In genomic region chr19:47264322-47265092, GRCm38 (mm10) we compare ENCODE assay signal across 9 mouse cellular contexts.
A peak's percentile ranks its signal among the peaks of the same experiment; 100 is the strongest.
DNase-seq lines count a peak whose midpoint lies in the region; ATAC-seq and TF ChIP-seq lines count a peak whose summit lies in the region.
"Had no signal": no experiment of that assay in that cellular context is flagged by ENCODE, and none has a peak within 500 bp of the region (broad histone marks: within the 10 kb centered on the region; RNA-seq: fewer than 3 reads in every experiment).

No protein-coding gene starts in this region.

- no peak for TF ChIP-seq EP300 in MEL (IDR thresholded peaks at IDR 0.05; ENCODE audit: low read depth in 1 of 2, low read length in 2 of 2)

- intact Hi-C loops in heart, postnatal 25 days (cut with DNase I): loop anchor here (1.0 to 10.0 kb wide), 3 partner anchors 74 to 240 kb away; partner anchors contain the start of gene Neurl1a

- no peak for TF ChIP-seq POLR2A in MEL (IDR thresholded peaks at IDR 0.05; ENCODE audit: control insufficient read depth in 1 of 2, insufficient read depth in 1 of 2, low read depth in 1 of 2, low read length in 2 of 2, poor library complexity in 1 of 2)
- no peak for TF ChIP-seq POLR2A in bone marrow, adult 2 months (IDR thresholded peaks at IDR 0.05; ENCODE audit: borderline replicate concordance, control insufficient read depth, low read depth, low read length)

- H3K9me3 ChIP-seq in MEL (replicated peaks; ENCODE audit: insufficient read depth, low read length): no peaks in the 10 kb centered on the region
- H3K9me3 ChIP-seq in embryonic facial prominence, embryonic 14.5 days (ENCODE audit: control insufficient read depth, low read length): no peaks in the 10 kb centered on the region
- H3K9me3 ChIP-seq in lung, embryonic 15.5 days: no peaks in the 10 kb centered on the region
- H3K9me3 ChIP-seq: heart, embryonic 13.5 days had no signal

- no peaks in the 10 kb centered on the region for H3K27me3 ChIP-seq in MEL (ENCODE audit: control insufficient read depth in 1 of 2, insufficient read depth in 2 of 2, low read length in 2 of 2)
- no peaks in the 10 kb centered on the region for H3K27me3 ChIP-seq in embryonic facial prominence, embryonic 14.5 days (replicated peaks; ENCODE audit: control insufficient read depth, insufficient read depth, low read length)
- no peaks in the 10 kb centered on the region for H3K27me3 ChIP-seq in lung, embryonic 15.5 days
- H3K27me3 ChIP-seq: heart, embryonic 13.5 days had no signal

- no peak overlapping the region for H3K4me3 ChIP-seq in MEL (ENCODE audit: control insufficient read depth in 1 of 2, insufficient read depth in 1 of 2, low read depth in 2 of 2, low read length in 2 of 2)
- no peak overlapping the region for H3K4me3 ChIP-seq in bone marrow, adult 2 months (replicated peaks; ENCODE audit: control insufficient read depth, low read depth, low read length)
- no peak overlapping the region for H3K4me3 ChIP-seq in embryonic facial prominence, embryonic 14.5 days (ENCODE audit: low read depth, low read length)
- H3K4me3 ChIP-seq in lung, embryonic 15.5 days: no peak overlapping the region
- H3K4me3 ChIP-seq: heart, embryonic 13.5 days had no signal

- WGBS in bone marrow, adult 2 months: 63% methylated on average over 11 of the region's 11 CpGs
- 45% methylated on average over 11 of the region's 11 CpGs for WGBS in embryonic facial prominence, embryonic 14.5 days
- 49% methylated on average over 11 of the region's 11 CpGs for WGBS in lung, embryonic 15.5 days

- TF ChIP-seq RAD21 in MEL (IDR thresholded peaks at IDR 0.05; ENCODE audit: low read depth, low read length): peak; percentile 66

- peak; percentile 68 for ATAC-seq in embryonic facial prominence, embryonic 14.5 days (ENCODE audit: low read depth)
- peak; percentile 45; the same call in 1 of the 2 replicates for ATAC-seq in lung, embryonic 15.5 days (ENCODE audit: borderline replicate concordance, extremely low read depth, low FRiP score, low TSS enrichment)
- no peak; the same call in 1 of the 2 replicates for ATAC-seq in erythroblast, adult 5-6 weeks (replicated peaks; ENCODE audit: low FRiP score, poor library complexity, severe bottlenecking)

- H3K9ac ChIP-seq in MEL (ENCODE audit: control insufficient read depth, low read depth, low read length, poor library complexity, severe bottlenecking): no peak overlapping the region
- H3K9ac ChIP-seq in embryonic facial prominence, embryonic 14.5 days (ENCODE audit: low read depth, low read length): no peak overlapping the region
- no peak overlapping the region for H3K9ac ChIP-seq in lung, embryonic 15.5 days
- H3K9ac ChIP-seq: heart, embryonic 13.5 days had no signal

- no peak overlapping the region for H3K4me2 ChIP-seq in embryonic facial prominence, embryonic 14.5 days (ENCODE audit: low read depth, low read length)
- no peak overlapping the region for H3K4me2 ChIP-seq in lung, embryonic 15.5 days
- H3K4me2 ChIP-seq: heart, embryonic 13.5 days had no signal

- H3K4me1 ChIP-seq in MEL (ENCODE audit: control insufficient read depth in 1 of 2, insufficient read depth in 2 of 2, low read length in 2 of 2): no peaks in the 10 kb centered on the region
- no peaks in the 10 kb centered on the region for H3K4me1 ChIP-seq in bone marrow, adult 2 months (ENCODE audit: control insufficient read depth, insufficient read depth, low read length)
- H3K4me1 ChIP-seq in embryonic facial prominence, embryonic 14.5 days (ENCODE audit: control insufficient read depth, insufficient read depth, low read length): no peaks in the 10 kb centered on the region
- H3K4me1 ChIP-seq in lung, embryonic 15.5 days: peaks cover 5% of the 10 kb centered on the region
- H3K4me1 ChIP-seq: heart, embryonic 13.5 days had no signal

- DNase-seq in MEL (ENCODE audit: low read depth, low spot score): peak; percentile 51
- peak; percentile 77 for DNase-seq in embryonic facial prominence, embryonic 14.5 days (ENCODE audit: low spot score)
- peak; percentile 30 for DNase-seq in heart, postnatal 25 days (ENCODE audit: low spot score)
- peak; percentile 87 to 90 for DNase-seq in kidney, postnatal 4 days
- peak; percentile 65 for DNase-seq in ovary, postnatal 14 days (ENCODE audit: low spot score)

- TF ChIP-seq CTCF in MEL (IDR thresholded peaks at IDR 0.05 in 2 of 3, conservative IDR thresholded peaks at IDR 0.05 in 1 of 3; ENCODE audit: control insufficient read depth in 1 of 3, insufficient read depth in 1 of 3, low read depth in 2 of 3, low read length in 3 of 3, poor library complexity in 1 of 3, severe bottlenecking in 1 of 3): peak; percentile 70 to 78 (median 75)
- TF ChIP-seq CTCF in bone marrow, adult 2 months (IDR thresholded peaks at IDR 0.05; ENCODE audit: control insufficient read depth, insufficient read depth, low read length): peak; percentile 72

- H3K27ac ChIP-seq in MEL (ENCODE audit: control insufficient read depth, low read depth, low read length): no peak overlapping the region
- no peak overlapping the region for H3K27ac ChIP-seq in bone marrow, adult 2 months (ENCODE audit: control insufficient read depth, insufficient read depth, low read depth, low read length, poor library complexity)
- no peak overlapping the region; the same call in 1 of the 2 replicates for H3K27ac ChIP-seq in embryonic facial prominence, embryonic 14.5 days (replicated peaks; ENCODE audit: low read depth, low read length)
- H3K27ac ChIP-seq in lung, embryonic 15.5 days: no peak overlapping the region; the same call in 1 of the 2 replicates
- H3K27ac ChIP-seq: heart, embryonic 13.5 days had no signal

- H3K79me2 ChIP-seq in MEL (ENCODE audit: control insufficient read depth, insufficient read depth, low read length, poor library complexity): no peaks in the 10 kb centered on the region

- H3K36me3 ChIP-seq in MEL (ENCODE audit: control insufficient read depth in 1 of 2, insufficient read depth in 2 of 2, low read length in 2 of 2): no peaks in the 10 kb centered on the region
- H3K36me3 ChIP-seq in embryonic facial prominence, embryonic 14.5 days (ENCODE audit: control insufficient read depth, insufficient read depth, low read length): peaks cover 54% of the 10 kb centered on the region
- peaks cover 40% of the 10 kb centered on the region for H3K36me3 ChIP-seq in lung, embryonic 15.5 days

TF ChIP-seq in MEL, 35 proteins besides CTCF, POLR2A, EP300 and RAD21:
- TF ChIP-seq SMC3 (IDR thresholded peaks at IDR 0.05; ENCODE audit: low read depth, low read length) (peak; percentile 67), HCFC1 (IDR thresholded peaks at IDR 0.05; ENCODE audit: low read depth, low read length) (no peak), ZC3H11A (IDR thresholded peaks at IDR 0.05; ENCODE audit: low read depth, low read length) (peak; percentile 45), BHLHE40 (IDR thresholded peaks at IDR 0.05; ENCODE audit: borderline replicate concordance, low read depth, low read length) (no peak)

Comparison
In these comparisons a context has a peak if more than half of its experiments do, and no peak if none do; other contexts are left out.
1. DNase-seq: peak in every context shown above with its lines; median percentile 88 in kidney, postnatal 4 days; 77 in embryonic facial prominence, embryonic 14.5 days; 65 in ovary, postnatal 14 days; 51 in MEL; 30 in heart, postnatal 25 days.